Mouse (Mus musculus) telencephalon, adult 2 months (tissue): ENCODE measurements around the gene Rnf220.
A peak's percentile ranks its signal among the peaks of the same experiment; 100 is the strongest.

Source experiments
- DNase-seq: peaks from one replicate; pipeline ENCODE4 v3.0.0-alpha.2; 2011; ENCODE audit warnings: low read depth, low spot score

Rnf220 gene

GRCm38 (mm10) chr4:117379803-117380557 is 116.9 kb downstream of the Rnf220 start:
- DNase-seq, result no peak

DNA sequence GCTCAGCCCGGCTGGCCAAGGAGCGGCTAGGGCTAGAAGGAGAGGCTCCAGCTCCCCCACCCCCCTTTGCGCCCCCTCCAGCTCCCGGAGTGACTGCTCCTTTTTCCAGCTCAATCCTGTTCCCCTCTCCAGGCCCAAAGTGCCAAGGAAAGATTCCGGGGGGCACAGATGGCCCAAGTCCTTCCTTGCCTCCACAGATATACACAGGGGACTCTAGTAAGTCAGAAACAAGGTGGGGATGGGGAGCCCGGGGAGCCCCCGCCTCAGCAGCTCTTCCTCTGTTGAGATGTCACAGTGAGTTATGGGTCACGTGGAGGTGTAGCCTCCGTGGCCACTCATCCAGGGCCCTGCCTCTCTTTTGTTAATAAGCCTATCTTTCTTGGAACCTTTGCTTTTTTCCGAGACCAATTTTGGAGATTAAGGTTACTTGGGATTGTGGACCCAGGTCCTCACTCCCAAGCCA is 122.7 kb downstream of the Rnf220 start:
- no peak for DNase-seq

GRCm38 (mm10) chr4:117373324-117374077 is 123.4 kb downstream of the Rnf220 start:
- DNase-seq, result no peak

GRCm38 (mm10) chr4:117371896-117372295 is 125.0 kb downstream of the Rnf220 start:
- no peak for DNase-seq

DNA sequence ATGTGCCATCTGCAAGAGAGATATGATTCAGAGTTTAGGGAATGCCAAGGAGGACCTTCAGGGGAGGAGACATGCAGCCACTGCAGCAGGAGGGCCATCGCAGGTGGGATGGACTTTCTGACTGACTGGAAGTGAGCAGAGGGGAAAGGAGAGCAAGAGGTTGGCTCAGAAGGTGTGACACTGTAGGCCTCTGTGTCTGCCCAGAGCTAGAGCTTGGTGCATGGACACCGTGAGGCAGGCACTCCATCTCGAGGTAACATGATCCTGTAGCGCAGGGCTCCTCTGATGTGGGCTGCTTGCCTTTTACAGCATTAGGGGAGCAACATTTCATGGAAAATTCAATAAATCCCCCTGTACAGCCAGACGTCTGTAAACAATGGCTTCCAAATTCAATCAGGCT is 126.5 kb downstream of the Rnf220 start:
- DNase-seq, result no peak

DNA sequence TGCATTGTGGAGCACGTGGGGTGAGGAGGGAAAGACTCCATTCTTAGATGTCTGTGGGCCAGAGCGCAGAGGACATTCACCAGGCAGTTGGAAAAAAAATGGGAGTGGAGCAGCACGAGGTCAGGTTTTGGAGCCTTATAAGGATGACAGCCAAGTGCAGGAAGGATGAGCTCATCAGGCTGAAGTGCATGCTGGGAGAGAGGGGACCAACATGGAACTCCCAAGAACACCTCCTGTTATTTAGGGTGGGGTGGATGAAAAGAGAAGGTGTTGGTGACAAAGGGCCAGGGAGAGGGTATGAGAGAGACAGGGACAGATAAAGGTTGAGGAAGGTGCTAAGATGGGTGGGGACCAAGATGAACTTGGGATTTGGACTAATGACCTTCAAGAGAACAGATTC is 127.3 kb downstream of the Rnf220 start:
- DNase-seq, result no peak

- DNase-seq, result no peak
Measured at GRCm38 (mm10) chr4:117367365-117367764, 129.5 kb downstream of the Rnf220 start.

DNA sequence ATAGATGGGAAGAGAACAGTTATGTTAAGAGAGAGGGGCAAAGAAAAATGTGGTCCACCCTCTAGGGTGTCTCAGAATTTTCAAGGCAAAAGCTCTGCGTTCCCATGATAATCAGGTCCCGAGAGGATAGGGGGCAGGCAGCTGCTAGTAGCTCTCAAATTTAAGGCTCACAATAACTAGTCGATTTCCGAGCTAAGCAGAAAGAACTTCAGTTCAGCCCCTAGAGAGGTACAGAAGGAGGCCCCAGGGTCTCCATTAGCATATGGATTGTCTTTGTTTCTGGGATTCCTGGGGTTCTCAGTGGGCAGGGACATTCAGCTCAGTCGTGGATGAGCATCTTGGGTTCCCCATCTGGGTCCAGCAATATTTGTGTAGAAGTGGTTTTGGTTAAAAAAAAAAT is 134.8 kb downstream of the Rnf220 start:
- DNase-seq, result no peak

- DNase-seq, result no peak
Measured at GRCm38 (mm10) chr4:117361558-117361873, 135.3 kb downstream of the Rnf220 start.

GRCm38 (mm10) chr4:117360713-117361557 is 135.9 kb downstream of the Rnf220 start:
- DNase-seq, result no peak

GRCm38 (mm10) chr4:117359803-117360382 is 137.0 kb downstream of the Rnf220 start:
- DNase-seq, result no peak

DNA sequence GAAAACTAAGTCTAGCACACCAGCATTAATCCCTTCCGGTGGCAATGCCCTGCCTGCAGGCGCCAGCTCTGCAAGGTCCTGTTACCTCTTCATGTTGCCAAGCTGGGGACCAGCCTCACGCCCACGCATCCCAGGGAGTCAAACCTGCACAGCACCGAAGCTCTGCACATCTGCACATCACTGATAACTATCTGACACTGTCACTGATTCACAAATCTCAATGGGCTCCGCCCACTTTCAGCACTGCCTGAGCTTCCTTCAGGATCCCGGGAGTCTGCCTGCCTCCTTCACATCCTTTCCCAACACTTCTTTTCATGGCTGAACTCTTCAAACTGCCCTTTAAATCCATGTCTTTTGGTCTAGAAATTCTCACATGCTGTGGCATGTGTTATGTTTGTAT is 138.9 kb downstream of the Rnf220 start:
- no peak for DNase-seq

DNA sequence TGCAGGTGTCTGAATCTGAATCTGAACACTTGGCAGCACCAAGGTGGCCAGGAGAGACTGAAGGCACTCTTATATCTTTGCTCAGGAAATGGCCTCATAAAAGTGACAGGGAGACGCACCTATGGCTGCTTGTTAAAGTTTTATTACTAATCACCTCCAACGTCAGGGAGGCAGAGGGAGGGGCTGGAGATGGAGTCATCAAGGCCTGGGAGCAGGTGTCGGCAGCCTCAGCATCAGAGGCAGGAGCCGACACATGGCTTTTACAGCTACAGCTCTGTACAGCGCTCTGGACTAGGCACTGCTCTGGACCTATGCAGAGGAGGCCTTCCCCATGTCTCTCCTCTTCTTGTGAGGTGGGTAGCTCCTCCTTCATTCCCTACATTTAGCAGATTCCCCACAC is 139.7 kb downstream of the Rnf220 start:
- no peak for DNase-seq

DNA sequence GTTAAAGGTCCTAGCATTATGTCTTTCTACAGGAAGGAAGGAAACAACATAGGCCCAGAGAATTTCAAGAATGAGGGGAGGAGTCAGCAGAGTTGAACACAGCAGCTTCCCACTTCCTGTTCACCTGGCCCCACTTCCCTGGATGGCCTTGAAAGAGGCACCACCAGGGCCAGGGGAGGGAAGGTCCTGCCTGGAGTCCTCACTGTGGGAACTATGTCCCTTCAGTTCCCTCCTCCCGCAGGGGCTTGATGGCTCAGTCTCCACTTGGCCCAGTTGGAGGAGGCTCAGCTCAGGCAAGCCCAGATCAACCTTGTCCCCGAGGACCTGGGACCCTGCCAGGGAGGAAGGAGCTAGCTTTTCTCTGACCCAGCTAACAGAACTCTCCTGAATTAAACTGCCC is 140.6 kb downstream of the Rnf220 start:
- no peak for DNase-seq

GRCm38 (mm10) chr4:117354651-117355050 is 142.2 kb downstream of the Rnf220 start:
- peak; percentile 12 for DNase-seq

- DNase-seq, result no peak
Measured at GRCm38 (mm10) chr4:117352957-117353356, 143.9 kb downstream of the Rnf220 start.

- DNase-seq, result no peak
Measured at GRCm38 (mm10) chr4:117352071-117352470, 144.8 kb downstream of the Rnf220 start.

GRCm38 (mm10) chr4:117350139-117350693 is 146.6 kb downstream of the Rnf220 start:
- no peak for DNase-seq

DNA sequence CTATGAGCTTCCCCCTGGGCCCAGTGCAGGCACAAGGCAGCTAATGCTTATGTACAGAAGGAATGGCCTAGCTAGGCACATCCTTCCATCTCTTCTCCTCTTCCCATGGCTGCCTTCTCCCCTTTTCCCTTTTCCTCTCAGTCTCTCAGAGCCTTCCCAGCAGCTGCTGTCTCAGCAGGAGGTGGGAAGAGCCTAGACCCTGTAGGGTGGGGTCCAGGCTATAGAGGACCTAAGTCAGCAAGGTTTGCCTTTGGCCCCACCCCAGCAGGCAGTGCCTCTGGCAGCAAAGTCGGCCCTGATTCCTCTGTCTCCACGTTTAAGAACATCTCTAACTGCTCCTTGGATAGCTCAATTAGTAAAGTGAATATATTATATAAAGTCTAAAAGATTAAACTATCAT is 147.5 kb downstream of the Rnf220 start:
- no peak for DNase-seq

GRCm38 (mm10) chr4:117346025-117346424 is 150.8 kb downstream of the Rnf220 start:
- DNase-seq, result peak; percentile 21

DNA sequence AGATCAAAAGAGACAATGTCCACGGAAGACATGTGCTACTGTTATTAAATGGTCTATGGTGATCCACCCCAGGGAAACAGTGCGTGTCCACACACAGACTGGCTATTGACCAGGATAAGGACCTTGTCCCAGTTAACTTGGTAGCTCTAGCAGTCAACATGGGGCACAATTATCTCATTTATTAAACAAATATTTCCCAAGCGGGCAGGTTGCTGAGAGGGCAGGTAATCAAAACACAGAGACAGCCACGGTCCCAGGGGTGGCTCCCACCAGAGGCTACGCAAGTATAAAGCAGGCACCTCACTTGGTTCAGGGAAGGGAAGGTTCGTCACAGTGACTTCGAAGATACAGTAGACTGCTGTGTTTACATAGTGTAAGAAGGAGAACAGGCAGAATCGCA is 153.5 kb downstream of the Rnf220 start:
- no peak for DNase-seq

GRCm38 (mm10) chr4:117342751-117343150 is 154.1 kb downstream of the Rnf220 start:
- DNase-seq, result no peak
